Mouse (Mus musculus) embryonic facial prominence, embryonic 11.5 days (tissue): Measurements from ENCODE around the gene Harbi1. TPM values are rescaled to one million over a fixed set of nuclear protein-coding genes. Genes with fewer than 3 reads are reported as not detected.
A peak's percentile ranks its signal among the peaks of the same experiment; 100 is the strongest.

Experiments
- ATAC-seq: fragments of 200-750 bp; cut with Nextera tagmentation; replicated peaks from 2 replicates; pipeline ENCODE4 v1.8.0; 2017; ENCODE audit warnings: low read depth; ENCODE audit not compliant: insufficient number of reproducible peaks, low FRiP score, low TSS enrichment
- DNase-seq: peaks from one replicate; pipeline ENCODE4 v3.0.0-alpha.2; 2015; ENCODE audit warnings: low spot score
- H3K27ac ChIP-seq: fragments of 300-500 bp; sonication (generic); replicated peaks from 2 replicates; pipeline ENCODE4 v1.5.1; 2014; ENCODE audit warnings: mild to moderate bottlenecking, low read depth, low read length, control low read depth
- H3K27me3 ChIP-seq: fragments of 300-500 bp; sonication (generic); 2 replicates; pipeline ENCODE4 v1.6.1; 2014; ENCODE audit warnings: mild to moderate bottlenecking, low read length, moderate library complexity, mixed read lengths; ENCODE audit not compliant: control insufficient read depth, insufficient read depth
- H3K36me3 ChIP-seq: fragments of 300-500 bp; sonication (generic); replicated peaks from 2 replicates; pipeline ENCODE4 v1.6.1; 2014; ENCODE audit warnings: low read depth, mild to moderate bottlenecking, low read length, moderate library complexity, mixed read lengths; ENCODE audit not compliant: control insufficient read depth, insufficient read depth
- H3K4me1 ChIP-seq: fragments of 300-500 bp; sonication (generic); 2 replicates; pipeline ENCODE4 v1.6.1; 2014; ENCODE audit warnings: low read length, mixed read lengths; ENCODE audit not compliant: control insufficient read depth, insufficient read depth
- H3K4me2 ChIP-seq: fragments of 300-500 bp; sonication (generic); 2 replicates; pipeline ENCODE4 v1.6.1; 2014; ENCODE audit warnings: low read depth, mild to moderate bottlenecking, control low read depth, low read length, moderate library complexity
- H3K4me3 ChIP-seq: fragments of 300-500 bp; sonication (generic); 2 replicates; pipeline ENCODE4 v1.5.1; 2014; ENCODE audit warnings: low read depth, low read length, control low read depth
- H3K9ac ChIP-seq: fragments of 300-500 bp; sonication (generic); replicated peaks from 2 replicates; pipeline ENCODE4 v1.6.1; 2014; ENCODE audit warnings: mild to moderate bottlenecking, control low read depth, low read length
- H3K9me3 ChIP-seq: fragments of 300-500 bp; sonication (generic); replicated peaks from 2 replicates; pipeline ENCODE4 v1.6.1; 2016; ENCODE audit warnings: mild to moderate bottlenecking, low read length, inconsistent platforms, mixed read lengths; ENCODE audit not compliant: control insufficient read depth
- WGBS: fragments of 180-500 bp; shearing (Covaris S2); extraction: QIAGEN DNeasy Blood & Tissue Kit; methylation state at CpG from one replicate; pipeline ENCODE4 v1.1.7; 2014; 5-methylcytosine and 5-hydroxymethylcytosine counted together
- polyA plus RNA-seq: library from polyadenylated mRNA; unstranded; fragments of >200 nt; fragmentation: Nextera tagmentation; extraction: Ambion mirVana; gene quantifications from 2 replicates; pipeline ENCODE4 v1.2.1, GENCODE M21; 2014

Harbi1 gene
- polyA plus RNA-seq = 18.6 and 22.2 TPM in 2 replicates

- H3K27ac ChIP-seq = peak within 1 kb of the TSS; percentile 25
- H3K4me3 ChIP-seq = peak within 1 kb of the TSS; percentile 80
- peak; percentile 96 for ATAC-seq
- H3K4me1 ChIP-seq = no peaks in the 10 kb centered on the region; the same call in 1 of the 2 replicates
- peak; percentile 94 for DNase-seq
- under 1% methylated on average over 66 of the region's 66 CpGs for WGBS
- H3K4me2 ChIP-seq = peak within 1 kb of the TSS; percentile 71
- H3K9ac ChIP-seq = peak within 1 kb of the TSS; percentile 75
- no peaks in the 10 kb centered on the region for H3K27me3 ChIP-seq
- no peaks in the 10 kb centered on the region for H3K9me3 ChIP-seq
- no peaks in the 10 kb centered on the region for H3K36me3 ChIP-seq
Observed at GRCm38 (mm10) chr2:91710272-91711234, at the start of gene Harbi1, which contains the start of gene Atg13. Gene Harbi1, plus strand, starts transcription at chr2:91710852. Gene Atg13, minus strand, starts transcription at chr2:91710576.

DNA sequence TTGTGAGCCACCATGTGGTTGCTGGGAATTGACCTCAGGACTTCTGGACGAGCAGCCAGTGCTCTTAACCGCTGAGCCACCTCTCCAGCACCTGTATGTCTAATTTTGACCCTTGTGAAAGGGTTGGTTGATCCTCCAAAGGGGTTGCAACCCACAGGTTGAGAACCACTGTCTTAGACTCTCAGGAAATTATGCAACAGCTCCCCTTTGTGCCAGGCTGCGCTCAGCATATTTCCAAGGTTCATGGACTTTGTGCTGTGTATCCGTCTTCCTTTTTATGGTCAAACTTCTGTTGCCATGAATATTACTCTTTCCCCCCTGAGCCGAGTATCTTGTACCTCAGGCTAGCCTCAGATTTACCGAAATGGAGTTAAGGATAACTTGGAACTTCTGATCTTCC lies 49.7 kb upstream of the Harbi1 start:
- no peak overlapping the region for H3K4me3 ChIP-seq
- ATAC-seq (no peak), DNase-seq (no peak)
- no peaks in the 10 kb centered on the region for H3K9me3 ChIP-seq
- H3K9ac ChIP-seq = no peak overlapping the region
- peaks cover 3% of the 10 kb centered on the region for H3K36me3 ChIP-seq
- no peak overlapping the region for H3K27ac ChIP-seq
- H3K4me1 ChIP-seq = no peaks in the 10 kb centered on the region
- 89% methylated on average over 6 of the region's 6 CpGs for WGBS
- H3K27me3 ChIP-seq = no peaks in the 10 kb centered on the region
- no peak overlapping the region for H3K4me2 ChIP-seq

- no peak overlapping the region for H3K4me2 ChIP-seq
- no peaks in the 10 kb centered on the region for H3K9me3 ChIP-seq
- no peak overlapping the region for H3K9ac ChIP-seq
- peaks cover 5% of the 10 kb centered on the region for H3K36me3 ChIP-seq
- H3K4me1 ChIP-seq = no peaks in the 10 kb centered on the region
- no peak overlapping the region for H3K27ac ChIP-seq
- DNase-seq (no peak), ATAC-seq (no peak)
- no peaks in the 10 kb centered on the region for H3K27me3 ChIP-seq
- H3K4me3 ChIP-seq = no peak overlapping the region
Observed at GRCm38 (mm10) chr2:91664780-91665179, 45.9 kb upstream of the Harbi1 start.

DNA sequence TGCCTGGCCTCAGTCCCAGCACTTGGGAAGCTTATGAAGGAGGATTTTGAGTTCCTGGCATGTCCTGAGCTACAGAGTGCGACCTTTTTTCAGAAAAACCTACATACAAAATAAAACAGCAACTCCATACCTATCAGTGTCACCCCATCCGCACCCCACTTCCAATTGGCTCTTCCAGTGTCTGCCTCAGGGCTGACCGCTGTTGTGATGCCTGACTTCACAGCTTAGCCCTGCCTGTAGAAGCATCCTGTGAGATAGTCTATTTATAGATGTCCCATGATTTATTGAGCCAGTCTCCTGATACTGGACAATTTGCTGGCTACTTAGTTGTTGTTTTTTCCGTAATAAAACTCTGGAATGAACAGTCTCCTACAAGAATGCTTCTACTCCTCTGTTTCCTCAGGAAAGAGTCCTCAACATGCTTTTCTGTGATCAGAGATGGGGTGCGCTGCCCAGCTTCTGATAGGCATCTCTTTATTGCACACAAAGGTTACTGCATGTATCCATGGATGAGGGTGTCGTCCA lies 44.2 kb upstream of the Harbi1 start:
- DNase-seq = no peak
- no peaks in the 10 kb centered on the region for H3K4me1 ChIP-seq

GRCm38 (mm10) chr2:91667747-91668146 lies 42.9 kb upstream of the Harbi1 start:
- Histone ChIP-seq H3K4me3 (no peak overlapping the region), H3K9ac (no peak overlapping the region), H3K27me3 (no peaks in the 10 kb centered on the region), H3K9me3 (no peaks in the 10 kb centered on the region), H3K4me1 (no peaks in the 10 kb centered on the region), H3K27ac (no peak overlapping the region), H3K36me3 (peaks cover 8% of the 10 kb centered on the region), H3K4me2 (no peak overlapping the region)
- DNase-seq = peak; percentile 26
- WGBS = 82% methylated on average over 2 of the region's 2 CpGs
- 0 out of 2 replicates have a peak, but pooled peaks have one; percentile 22 for ATAC-seq

More for the DNA sequence above, 44.2 kb upstream of the Harbi1 start:
- Histone ChIP-seq H3K27ac (no peak overlapping the region), H3K36me3 (peaks cover 8% of the 10 kb centered on the region), H3K4me2 (no peak overlapping the region), H3K4me3 (no peak overlapping the region), H3K9me3 (no peaks in the 10 kb centered on the region), H3K27me3 (no peaks in the 10 kb centered on the region), H3K9ac (no peak overlapping the region)
- ATAC-seq = no peak
- WGBS = 91% methylated on average over 6 of the region's 6 CpGs

DNA sequence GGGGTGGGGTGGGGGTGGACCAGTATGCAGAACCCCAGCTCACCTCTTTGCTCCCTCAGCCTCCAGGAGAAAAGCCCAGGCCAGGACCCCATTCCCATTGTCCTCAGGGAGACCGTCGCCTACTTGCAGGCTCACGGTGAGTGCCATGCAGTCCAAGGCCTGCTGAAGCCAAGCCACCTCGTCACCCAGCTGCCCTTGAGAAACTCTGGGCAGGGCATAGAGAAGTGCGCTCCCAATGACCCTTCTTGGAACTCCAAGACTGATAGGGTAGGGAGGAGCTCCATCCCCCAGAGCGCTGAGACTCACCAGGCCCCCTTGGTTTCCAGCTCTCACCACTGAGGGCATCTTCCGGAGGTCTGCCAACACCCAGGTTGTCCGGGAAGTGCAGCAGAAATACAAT lies 41.3 kb upstream of the Harbi1 start:
- 90% methylated on average over 8 of the region's 8 CpGs for WGBS
- H3K4me3 ChIP-seq = no peak overlapping the region
- H3K27me3 ChIP-seq = no peaks in the 10 kb centered on the region
- H3K4me2 ChIP-seq = no peak overlapping the region
- no peak for ATAC-seq
- no peaks in the 10 kb centered on the region for H3K9me3 ChIP-seq
- no peaks in the 10 kb centered on the region for H3K4me1 ChIP-seq
- peaks cover 5% of the 10 kb centered on the region for H3K36me3 ChIP-seq
- no peak overlapping the region for H3K9ac ChIP-seq
- no peak overlapping the region for H3K27ac ChIP-seq
- no peak for DNase-seq

GRCm38 (mm10) chr2:91670038-91670437 lies 40.6 kb upstream of the Harbi1 start:
- ATAC-seq (no peak), DNase-seq (no peak)
- Histone ChIP-seq H3K36me3 (peaks cover 5% of the 10 kb centered on the region), H3K27me3 (no peaks in the 10 kb centered on the region), H3K4me1 (no peaks in the 10 kb centered on the region), H3K4me2 (no peak overlapping the region), H3K9me3 (no peaks in the 10 kb centered on the region), H3K4me3 (no peak overlapping the region), H3K27ac (no peak overlapping the region), H3K9ac (no peak overlapping the region)
- 91% methylated on average over 6 of the region's 6 CpGs for WGBS

DNA sequence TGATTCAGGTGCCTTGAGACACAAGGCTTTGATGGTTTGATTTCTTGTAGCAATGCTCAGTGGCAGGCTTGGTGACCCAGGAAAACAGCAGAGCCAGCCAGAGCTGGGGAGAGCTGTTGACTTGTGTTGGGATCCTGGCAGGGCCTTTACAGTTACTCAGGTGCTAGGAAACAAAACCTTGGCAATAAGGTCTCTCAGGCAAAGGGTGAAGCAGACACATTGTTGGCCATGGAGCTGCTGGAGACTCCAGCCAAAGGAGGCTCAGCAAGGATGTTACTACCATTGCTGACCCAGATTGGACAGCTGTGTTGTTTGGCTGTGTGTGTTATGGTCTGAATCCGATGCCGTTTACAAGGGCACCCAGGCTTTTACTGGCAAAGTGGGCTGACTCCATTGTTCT lies 37.1 kb upstream of the Harbi1 start:
- Histone ChIP-seq H3K27me3 (no peaks in the 10 kb centered on the region), H3K9ac (no peak overlapping the region), H3K9me3 (no peaks in the 10 kb centered on the region), H3K4me1 (no peaks in the 10 kb centered on the region), H3K4me3 (no peak overlapping the region), H3K36me3 (peaks cover 8% of the 10 kb centered on the region), H3K27ac (no peak overlapping the region), H3K4me2 (no peak overlapping the region)
- ATAC-seq = no peak
- WGBS = 98% methylated on average over 2 of the region's 2 CpGs
- no peak for DNase-seq
